33 mouse cellular contexts compared by ENCODE assay signal in the genomic region with DNA sequence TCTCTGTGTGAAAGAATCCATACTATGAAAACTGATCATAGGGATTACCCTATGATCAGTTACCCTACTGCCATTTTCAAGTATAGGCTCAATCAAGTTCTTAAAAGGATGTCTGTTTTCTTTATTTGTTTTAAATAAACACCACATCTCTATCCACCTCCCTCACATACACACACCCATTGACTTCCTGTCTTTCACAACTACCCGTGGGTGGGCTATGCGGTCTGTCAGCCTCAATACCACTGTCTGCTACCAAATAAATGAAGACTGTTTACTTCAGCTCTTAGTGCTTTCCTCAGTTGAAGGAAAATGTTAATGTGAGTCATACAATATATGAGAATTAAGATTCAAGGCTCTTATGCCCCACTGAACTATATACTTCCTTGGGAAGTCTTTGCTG. TPM values are rescaled to one million over a fixed set of nuclear protein-coding genes. Genes with fewer than 3 reads are reported as not detected.
A peak's percentile ranks its signal among the peaks of the same experiment; 100 is the strongest.
DNase-seq lines count a peak whose midpoint lies in the region; ATAC-seq lines count a peak whose summit lies in the region.
"Had no signal": no experiment of that assay in that cellular context is flagged by ENCODE, and none has a peak within 500 bp of the region (broad histone marks: within the 10 kb centered on the region; RNA-seq: fewer than 3 reads in every experiment).

No protein-coding gene starts in this region.

- peak; percentile 83 for ATAC-seq in activated CD4-positive, CD25-positive, alpha-beta regulatory T cell, adult 4 months
- ATAC-seq in inflammation-experienced regulatory T-cells, adult 6 months, result peak; percentile 77
- ATAC-seq: forebrain, embryonic 15.5 days; intestine, embryonic 16.5 days had no signal

- DNase-seq in 416B (ENCODE audit: low read depth), result peak; percentile 26
- peak; percentile 8 for DNase-seq in CD4-positive helper T cell, adult 2 months (ENCODE audit: low read depth, low spot score)
- no peak for DNase-seq in left cerebral cortex, adult 8-10 months (ENCODE audit: low spot score in 2 of 2)
- no peak for DNase-seq in kidney, postnatal 36 days
- DNase-seq in kidney, postnatal 25 days, result no peak
- DNase-seq in heart, postnatal 36 days, result no peak
- DNase-seq: adrenal gland, postnatal 10 days; adrenal gland, postnatal 36 days; cerebellum, adult 18-20 months; cerebellum, postnatal 10 days; cerebellum, postnatal 36 days; embryo, embryonic 11 days; gastrocnemius, postnatal 36 days; heart, adult 11 months had no signal

- intact Hi-C loops in heart, postnatal 36 days (cut with DNase I), result no loop called here

RNA-seq across cellular contexts. Expression of a gene that starts 17.4 kb away (rescaled TPM):
- polyA plus RNA-seq in activated CD4-positive, CD25-positive, alpha-beta regulatory T cell, adult 4 months (2017; shearing (Covaris generic)), result not detected
- not detected for polyA plus RNA-seq in inflammation-experienced regulatory T-cells, adult 6 months (2017; shearing (Covaris generic))
- not detected for total RNA-seq in left cerebral cortex, adult 8-10 months (2022)
- not detected for total RNA-seq in heart, postnatal 36 days (2021)
- total RNA-seq: adrenal gland, adult 18-20 months; adrenal gland, postnatal 10 days; adrenal gland, postnatal 36 days; ES-E14; gastrocnemius, adult 8-10 months; gastrocnemius, postnatal 36 days; heart, adult 8-10 months; heart, postnatal 25 days had no signal
- polyA plus RNA-seq: cortical plate, adult 2 months; embryonic facial prominence, embryonic 10.5 days; embryonic facial prominence, embryonic 13.5 days; erythroblast, embryonic 14.5 days; forebrain, embryonic 12.5 days; forebrain, embryonic 15.5 days; heart, embryonic 11.5 days; heart, embryonic 14.5 days; heart, postnatal 0 days; hindbrain, embryonic 11.5 days; hindbrain, embryonic 14.5 days; intestine, embryonic 16.5 days had no signal

RNA-seq across cellular contexts. Expression of a gene that starts 37.1 kb away (rescaled TPM):
- polyA plus RNA-seq in activated CD4-positive, CD25-positive, alpha-beta regulatory T cell, adult 4 months (2017; shearing (Covaris generic)), result not detected
- not detected for polyA plus RNA-seq in inflammation-experienced regulatory T-cells, adult 6 months (2017; shearing (Covaris generic))
- total RNA-seq in left cerebral cortex, adult 8-10 months (2022), result not detected
- not detected for total RNA-seq in heart, postnatal 36 days (2021)
- total RNA-seq: adrenal gland, adult 18-20 months; adrenal gland, postnatal 10 days; adrenal gland, postnatal 36 days; ES-E14; gastrocnemius, adult 8-10 months; gastrocnemius, postnatal 36 days; heart, adult 8-10 months; heart, postnatal 25 days had no signal
- polyA plus RNA-seq: cortical plate, adult 2 months; embryonic facial prominence, embryonic 10.5 days; embryonic facial prominence, embryonic 13.5 days; erythroblast, embryonic 14.5 days; forebrain, embryonic 12.5 days; forebrain, embryonic 15.5 days; heart, embryonic 11.5 days; heart, embryonic 14.5 days; heart, postnatal 0 days; hindbrain, embryonic 11.5 days; hindbrain, embryonic 14.5 days; intestine, embryonic 16.5 days had no signal

RNA-seq across cellular contexts. Expression of a gene that starts 42.8 kb away (rescaled TPM):
- 10 to 100 TPM; 19.7 to 23.2 TPM for polyA plus RNA-seq in activated CD4-positive, CD25-positive, alpha-beta regulatory T cell, adult 4 months (2017; shearing (Covaris generic))
- polyA plus RNA-seq in inflammation-experienced regulatory T-cells, adult 6 months (2017; shearing (Covaris generic)), result 10 to 100 TPM; 10.7 to 34.8 (median 19.7) TPM
- total RNA-seq in left cerebral cortex, adult 8-10 months (2022), result 10 to 100 TPM; 39.7 to 45.0 (median 41.7) TPM
- total RNA-seq in heart, postnatal 36 days (2021), result 10 to 100 TPM; 18.8 to 19.4 TPM

Comparison
In these comparisons a context has a peak if more than half of its experiments do, and no peak if none do; other contexts are left out.
1. DNase-seq: peak in 416B (single experiment) and CD4-positive helper T cell, adult 2 months (single experiment); none in left cerebral cortex, adult 8-10 months (0 of 2), kidney, postnatal 36 days (0 of 2), kidney, postnatal 25 days (0 of 2) and heart, postnatal 36 days (0 of 2).